Mouse (Mus musculus): ENCODE results near the gene Adipoq. TPM values are rescaled to one million over a fixed set of nuclear protein-coding genes. Genes with fewer than 3 reads are reported as not detected.
A peak's percentile ranks its signal among the peaks of the same experiment; 100 is the strongest.

The Adipoq gene
- polyA plus RNA-seq, 1 experiment: 68.9 TPM

GRCm38 (mm10) chr16:23102340-23103037, 43.8 kb upstream of the Adipoq start:
- Histone ChIP-seq H3K4me1 (ENCODE audit: control insufficient read depth, insufficient read depth, low read length) (no peaks in the 10 kb centered on the region), H3K27me3 (replicated peaks; ENCODE audit: control insufficient read depth, insufficient read depth, low read length) (no peaks in the 10 kb centered on the region), H3K27ac (ENCODE audit: insufficient read depth, low read depth, low read length) (no peak overlapping the region), H3K36me3 (ENCODE audit: control insufficient read depth, insufficient read depth, low read length) (no peaks in the 10 kb centered on the region), H3K4me3 (ENCODE audit: insufficient read depth, low read depth, low read length) (peak overlapping the region; percentile 47)
- 12% methylated on average over 15 of the region's 15 CpGs for WGBS
- no peak for DNase-seq
- TF ChIP-seq POLR2A (IDR thresholded peaks at IDR 0.05; ENCODE audit: low read depth, low read length) (no peak), CTCF (conservative IDR thresholded peaks at IDR 0.05; ENCODE audit: insufficient read depth, insufficient read length, low read depth, low read length) (no peak)

DNA sequence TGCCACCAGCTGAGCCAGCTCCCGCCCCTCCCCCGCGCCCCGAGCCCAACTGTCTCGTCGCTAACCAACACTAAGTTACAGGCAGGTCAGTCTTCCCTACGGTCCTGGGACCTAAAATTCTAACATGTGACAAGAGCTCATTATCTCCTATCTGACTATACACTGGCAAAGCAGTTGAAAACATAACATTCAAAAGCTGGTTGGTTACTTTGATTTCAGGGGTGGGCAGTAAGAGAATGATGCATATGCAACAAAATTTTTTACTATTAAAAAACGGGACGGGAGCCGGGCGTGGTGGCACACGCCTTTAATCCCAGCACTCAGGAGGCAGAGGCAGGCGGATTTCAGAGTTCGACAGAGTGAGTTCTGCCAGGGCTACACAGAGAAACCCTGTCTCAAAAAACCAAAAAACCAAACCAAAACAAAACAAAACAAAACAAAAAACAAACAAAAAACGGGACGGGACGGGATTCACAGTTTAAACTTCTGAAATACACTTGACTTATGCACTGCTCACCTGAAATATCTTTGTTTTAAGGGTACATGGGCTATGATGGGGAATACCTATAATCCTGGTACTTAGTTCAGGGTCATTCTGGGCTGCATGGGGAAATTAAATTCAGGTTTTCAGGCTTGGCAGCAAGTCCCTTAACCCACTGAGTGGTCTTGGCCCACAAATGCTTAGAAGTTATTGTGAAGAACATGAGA, 43.1 kb upstream of the Adipoq start:
- Histone ChIP-seq H3K27me3 (replicated peaks; ENCODE audit: control insufficient read depth, insufficient read depth, low read length) (no peaks in the 10 kb centered on the region), H3K4me3 (ENCODE audit: insufficient read depth, low read depth, low read length) (peak overlapping the region; percentile 47; the same call in 1 of the 2 replicates), H3K4me1 (ENCODE audit: control insufficient read depth, insufficient read depth, low read length) (no peaks in the 10 kb centered on the region), H3K27ac (ENCODE audit: insufficient read depth, low read depth, low read length) (no peak overlapping the region), H3K36me3 (ENCODE audit: control insufficient read depth, insufficient read depth, low read length) (no peaks in the 10 kb centered on the region)
- DNase-seq: peak; percentile 31
- WGBS: 31% methylated on average over 17 of the region's 17 CpGs
- no peak for TF ChIP-seq CTCF (conservative IDR thresholded peaks at IDR 0.05; ENCODE audit: insufficient read depth, insufficient read length, low read depth, low read length)
- TF ChIP-seq POLR2A (IDR thresholded peaks at IDR 0.05; ENCODE audit: low read depth, low read length): no peak

DNA sequence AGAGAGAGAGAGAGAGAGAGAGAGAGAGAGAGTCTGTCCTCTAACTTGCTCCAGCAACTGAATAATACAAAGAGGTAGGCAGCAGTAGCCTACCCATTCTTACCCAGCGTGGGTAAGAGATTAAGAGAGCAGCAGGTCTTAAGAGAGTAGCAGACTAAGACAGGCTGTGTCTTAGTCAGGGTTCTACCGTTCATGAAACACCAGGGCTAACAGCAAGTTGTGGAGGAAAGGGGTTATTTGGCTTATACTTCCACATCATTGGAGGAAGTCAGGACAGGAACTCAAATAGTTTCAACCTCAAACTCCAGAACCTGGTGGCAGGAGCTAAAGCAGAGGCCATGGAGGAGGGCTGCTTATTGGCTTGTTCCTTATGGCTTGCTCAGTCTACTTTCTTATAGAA, 42.5 kb upstream of the Adipoq start:
- WGBS: 76% methylated on average over 2 of the region's 2 CpGs

DNA sequence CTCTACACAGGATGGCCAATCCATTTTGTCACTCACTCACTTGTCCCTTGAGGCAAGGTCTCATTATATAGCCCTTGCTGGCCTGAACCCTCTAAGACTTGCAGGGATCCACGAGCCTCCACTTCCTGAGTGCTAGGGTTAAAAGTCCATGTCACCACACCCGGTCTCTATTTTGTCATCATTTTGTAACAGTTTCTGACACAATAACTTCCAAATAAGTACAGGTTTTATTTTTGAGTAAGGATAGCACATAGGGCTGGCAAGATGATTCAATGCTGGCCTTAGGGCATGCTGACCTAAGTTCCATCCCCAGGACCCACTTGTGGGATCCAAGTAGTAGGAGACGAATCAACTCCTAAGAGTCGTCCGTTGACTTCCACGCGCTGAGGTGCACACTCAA, 40.2 kb upstream of the Adipoq start:
- WGBS: 81% methylated on average over 7 of the region's 7 CpGs

More for the DNA sequence above, 42.5 kb upstream of the Adipoq start:
- H3K27ac ChIP-seq (ENCODE audit: insufficient read depth, low read depth, low read length): no peak overlapping the region
- TF ChIP-seq POLR2A (IDR thresholded peaks at IDR 0.05; ENCODE audit: low read depth, low read length) (no peak), CTCF (conservative IDR thresholded peaks at IDR 0.05; ENCODE audit: insufficient read depth, insufficient read length, low read depth, low read length) (no peak)
- no peaks in the 10 kb centered on the region for H3K27me3 ChIP-seq (replicated peaks; ENCODE audit: control insufficient read depth, insufficient read depth, low read length)
- no peaks in the 10 kb centered on the region for H3K4me1 ChIP-seq (ENCODE audit: control insufficient read depth, insufficient read depth, low read length)
- DNase-seq: no peak
- no peak overlapping the region for H3K4me3 ChIP-seq (ENCODE audit: insufficient read depth, low read depth, low read length)
- H3K36me3 ChIP-seq (ENCODE audit: control insufficient read depth, insufficient read depth, low read length): peaks cover 2% of the 10 kb centered on the region

DNA sequence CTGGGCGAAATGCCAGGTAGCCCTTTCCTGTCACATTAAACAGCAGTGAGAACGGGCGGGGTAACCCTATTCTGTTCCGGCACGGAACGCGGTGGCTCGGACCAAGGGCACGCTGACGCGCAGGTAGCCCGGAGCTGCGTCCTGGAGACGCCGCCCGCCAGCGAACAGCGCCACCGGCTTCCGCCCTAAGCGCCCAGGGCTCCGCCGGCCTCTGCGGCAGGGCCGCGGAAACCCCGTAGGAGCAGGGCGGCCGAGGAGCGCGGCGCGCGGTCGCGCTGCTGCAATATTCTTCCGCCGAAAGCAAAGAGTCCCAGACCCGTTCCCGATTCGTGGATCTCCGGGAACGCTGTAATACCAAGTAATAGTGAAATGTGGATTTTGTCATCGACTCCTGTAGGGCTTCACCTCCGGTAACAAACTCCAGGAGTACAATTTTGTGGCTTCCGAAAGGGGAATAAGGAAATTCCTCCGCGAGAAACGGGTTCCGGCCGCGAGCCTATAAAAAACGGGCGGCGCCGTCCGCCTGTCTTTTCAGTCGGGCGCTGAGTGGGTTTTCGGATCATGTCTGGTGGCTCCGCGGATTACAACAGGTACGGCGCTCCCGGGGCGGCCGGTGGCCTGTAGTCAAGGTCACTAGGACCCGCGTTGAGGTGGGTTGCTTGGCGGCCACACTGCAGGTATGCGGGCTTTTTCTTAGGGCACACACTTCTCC, 38.9 kb upstream of the Adipoq start, which contains the start of gene Eif4a2:
Gene Eif4a2, plus strand, starts transcription at position 214 of the 712 bp plus-strand sequence.
- Histone ChIP-seq H3K27ac (ENCODE audit: insufficient read depth, low read depth, low read length) (peak within 1 kb of the TSS; percentile 97), H3K4me1 (ENCODE audit: control insufficient read depth, insufficient read depth, low read length) (peaks cover 8% of the 10 kb centered on the region; the same call in 1 of the 2 replicates), H3K27me3 (replicated peaks; ENCODE audit: control insufficient read depth, insufficient read depth, low read length) (no peaks in the 10 kb centered on the region), H3K36me3 (ENCODE audit: control insufficient read depth, insufficient read depth, low read length) (peaks cover 21% of the 10 kb centered on the region), H3K4me3 (ENCODE audit: insufficient read depth, low read depth, low read length) (peak within 1 kb of the TSS; percentile 68)
- WGBS: under 1% methylated on average over 71 of the region's 71 CpGs
- TF ChIP-seq CTCF (conservative IDR thresholded peaks at IDR 0.05; ENCODE audit: insufficient read depth, insufficient read length, low read depth, low read length) (no peak), POLR2A (IDR thresholded peaks at IDR 0.05; ENCODE audit: low read depth, low read length) (peak; percentile 96)
- DNase-seq: peak; percentile 95

More for the DNA sequence above, 40.2 kb upstream of the Adipoq start:
- DNase-seq: no peak
- peaks cover 11% of the 10 kb centered on the region for H3K36me3 ChIP-seq (ENCODE audit: control insufficient read depth, insufficient read depth, low read length)
- no peak overlapping the region for H3K27ac ChIP-seq (ENCODE audit: insufficient read depth, low read depth, low read length)
- H3K27me3 ChIP-seq (replicated peaks; ENCODE audit: control insufficient read depth, insufficient read depth, low read length): no peaks in the 10 kb centered on the region
- H3K4me1 ChIP-seq (ENCODE audit: control insufficient read depth, insufficient read depth, low read length): peaks cover 4% of the 10 kb centered on the region; the same call in 1 of the 2 replicates
- TF ChIP-seq POLR2A (IDR thresholded peaks at IDR 0.05; ENCODE audit: low read depth, low read length) (no peak), CTCF (conservative IDR thresholded peaks at IDR 0.05; ENCODE audit: insufficient read depth, insufficient read length, low read depth, low read length) (no peak)
- no peak overlapping the region for H3K4me3 ChIP-seq (ENCODE audit: insufficient read depth, low read depth, low read length)

- Histone ChIP-seq H3K36me3 (ENCODE audit: control insufficient read depth, insufficient read depth, low read length) (peaks cover 26% of the 10 kb centered on the region), H3K27me3 (replicated peaks; ENCODE audit: control insufficient read depth, insufficient read depth, low read length) (no peaks in the 10 kb centered on the region), H3K4me3 (ENCODE audit: insufficient read depth, low read depth, low read length) (peak overlapping the region; percentile 68), H3K27ac (ENCODE audit: insufficient read depth, low read depth, low read length) (peak overlapping the region; percentile 97), H3K4me1 (ENCODE audit: control insufficient read depth, insufficient read depth, low read length) (peaks cover 8% of the 10 kb centered on the region; the same call in 1 of the 2 replicates)
- TF ChIP-seq CTCF (conservative IDR thresholded peaks at IDR 0.05; ENCODE audit: insufficient read depth, insufficient read length, low read depth, low read length) (no peak), POLR2A (IDR thresholded peaks at IDR 0.05; ENCODE audit: low read depth, low read length) (peak; percentile 88)
- DNase-seq: peak; percentile 87
- WGBS: under 1% methylated on average over 52 of the region's 52 CpGs
These were observed 38.2 kb upstream of the Adipoq start for GRCm38 (mm10) chr16:23107946-23108759.

Data from kidney, adult 2 months (tissue).